Mouse (Mus musculus) left cerebral cortex, adult 18-20 months (tissue): ENCODE data around the gene Tcea2. TPM values are rescaled to one million over a fixed set of nuclear protein-coding genes. Genes with fewer than 3 reads are reported as not detected.

Source experiments
- DNase-seq, 2 experiments: peaks; one replicate each; pipeline ENCODE4 v3.0.0; 2021 to 2022; ENCODE audit warnings: low spot score in 2 of 2, mixed read lengths in 1 of 2
- total RNA-seq, 2 experiments: library from RNA; stranded (reverse); gene quantifications; 2 replicates each; pipeline ENCODE4 v1.2.3; 2021

Tcea2 gene
- total RNA-seq, 2 experiments from 2014 or later, result 58.3 to 59.3 TPM

GRCm38 (mm10) chr2:181673501-181673900, 6.6 kb upstream of the Tcea2 start:
- DNase-seq, result no peak

GRCm38 (mm10) chr2:181674934-181675333, 5.2 kb upstream of the Tcea2 start:
- DNase-seq, result no peak

GRCm38 (mm10) chr2:181675454-181675853, 4.7 kb upstream of the Tcea2 start:
- DNase-seq, result peak in 1 of 2 experiments; percentile 41

- DNase-seq, result no peak
These were observed 3.7 kb upstream of the Tcea2 start for GRCm38 (mm10) chr2:181676424-181676823.

- DNase-seq, result peak in 1 of 2 experiments; percentile 47
These were observed 2.9 kb upstream of the Tcea2 start for GRCm38 (mm10) chr2:181677096-181677754.

GRCm38 (mm10) chr2:181677755-181678098, 2.4 kb upstream of the Tcea2 start:
- no peak for DNase-seq

GRCm38 (mm10) chr2:181678780-181679179, 1.3 kb upstream of the Tcea2 start:
- peak; percentile 70 to 75 for DNase-seq

GRCm38 (mm10) chr2:181680716-181681117, 607 bp downstream of the Tcea2 start:
- DNase-seq, result peak in 1 of 2 experiments; percentile 50

- no peak for DNase-seq
These were observed 1.9 kb downstream of the Tcea2 start for GRCm38 (mm10) chr2:181681978-181682377.

GRCm38 (mm10) chr2:181683381-181683780, 3.3 kb downstream of the Tcea2 start:
- no peak for DNase-seq

GRCm38 (mm10) chr2:181684713-181685112, 4.6 kb downstream of the Tcea2 start:
- no peak for DNase-seq

GRCm38 (mm10) chr2:181685686-181686085, 5.6 kb downstream of the Tcea2 start:
- no peak for DNase-seq

- DNase-seq, result no peak
These were observed 7.5 kb downstream of the Tcea2 start for GRCm38 (mm10) chr2:181687586-181687985.

- no peak for DNase-seq
These were observed 9.5 kb downstream of the Tcea2 start for GRCm38 (mm10) chr2:181689466-181690160.

GRCm38 (mm10) chr2:181691083-181691482, 11.0 kb downstream of the Tcea2 start:
- DNase-seq, result no peak

- DNase-seq, result no peak
These were observed 11.5 kb downstream of the Tcea2 start for GRCm38 (mm10) chr2:181691571-181691970.

GRCm38 (mm10) chr2:181692304-181692703, 12.2 kb downstream of the Tcea2 start:
- no peak for DNase-seq

- DNase-seq, result peak; percentile 74 to 78
These were observed 13.5 kb downstream of the Tcea2 start, which contains the start of gene Rgs19 for GRCm38 (mm10) chr2:181693339-181694280. Rgs19 (minus strand) TSS chr2:181693977.

GRCm38 (mm10) chr2:181694581-181694980, 14.5 kb downstream of the Tcea2 start:
- DNase-seq, result no peak

- DNase-seq, result no peak
These were observed 15.7 kb downstream of the Tcea2 start for GRCm38 (mm10) chr2:181695776-181696175.

GRCm38 (mm10) chr2:181696801-181697420, 16.8 kb downstream of the Tcea2 start:
- DNase-seq, result no peak
